Mouse (Mus musculus) skeletal muscle tissue, postnatal 0 days (tissue): ENCODE measurements around the gene Smurf1. TPM values are rescaled to one million over a fixed set of nuclear protein-coding genes. Genes with fewer than 3 reads are reported as not detected.

Source experiments
- microRNA-seq, 2 experiments: library from miRNA; unstranded; fragments of <30 nt; microRNA quantifications; one replicate each; pipeline ENCODE4; 2016
- polyA plus RNA-seq: library from polyadenylated mRNA; unstranded; fragments of >200 nt; fragmentation: Nextera tagmentation; extraction: Ambion mirVana; gene quantifications from 2 replicates; pipeline ENCODE4 v1.2.1, GENCODE M21; 2015

Smurf1 gene
- 6.9 and 7.4 TPM in 2 replicates for polyA plus RNA-seq

DNA sequence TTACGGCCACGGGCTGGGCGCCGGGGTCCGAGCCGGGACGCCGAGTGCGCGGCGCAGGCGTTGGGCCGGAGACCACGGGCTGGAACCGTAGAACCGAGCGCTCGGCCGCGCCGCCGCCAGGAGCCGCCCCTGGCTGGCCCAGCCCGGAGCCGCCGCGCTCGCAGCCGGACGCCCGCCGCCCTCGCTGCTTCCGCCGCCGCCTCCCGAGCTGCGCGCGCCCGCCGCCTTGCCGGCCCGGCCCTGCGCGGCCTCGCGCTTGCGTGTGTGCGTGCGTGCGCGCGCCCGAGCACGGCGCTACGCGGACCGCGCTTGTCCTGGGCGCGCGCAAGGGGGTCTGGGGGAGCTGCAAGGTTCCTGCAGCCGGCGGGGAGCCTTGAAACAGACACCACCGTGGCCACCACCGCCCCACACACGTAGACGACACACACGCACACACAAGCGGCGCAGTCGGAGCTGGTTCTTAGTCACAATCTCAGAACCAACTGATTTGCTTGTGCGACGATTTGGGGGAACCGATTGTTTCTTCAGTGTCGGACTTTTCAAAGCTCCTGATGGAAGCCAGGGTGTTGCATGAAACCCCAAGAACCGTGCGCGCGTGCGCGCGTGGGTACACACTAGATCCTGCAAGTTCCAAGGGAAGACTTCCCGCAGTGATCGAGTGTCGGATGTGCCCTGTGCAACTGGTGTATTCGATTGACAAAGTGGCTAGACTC, at the start of gene Smurf1:
TSS of gene Smurf1 (minus strand) at position 209 of the 713 bp plus-strand sequence.

Small RNAs within 50 kb of the gene (microRNA-seq; reads per million reads assigned to microRNA genes)
- 0.30 to 0.64 reads per million in 2 experiments for gene Mir7039

Other genes starting within 250 kb of the Smurf1 start
- gene Tmem130, start 204.0 kb downstream of the Smurf1 start, polyA plus RNA-seq = 0.08 and 0.18 TPM in 2 replicates
- 25.1 and 29.2 TPM in 2 replicates for gene Trrap, start 198.1 kb downstream of the Smurf1 start, polyA plus RNA-seq
- gene Gm4871, start 66.9 kb upstream of the Smurf1 start, polyA plus RNA-seq = not detected in 2 replicates
- not detected in 2 replicates for gene 1700018F24Rik, start 77.1 kb upstream of the Smurf1 start, polyA plus RNA-seq
- 64.8 and 78.1 TPM in 2 replicates for gene Arpc1a, start 118.0 kb upstream of the Smurf1 start, polyA plus RNA-seq
- not detected in 2 replicates for gene Kpna7, start 118.2 kb upstream of the Smurf1 start, polyA plus RNA-seq
- gene Arpc1b, start 148.4 kb upstream of the Smurf1 start, polyA plus RNA-seq = 178 and 280 TPM in 2 replicates
- gene Pdap1, start 174.4 kb upstream of the Smurf1 start, polyA plus RNA-seq = 51.6 and 70.3 TPM in 2 replicates
- gene Bud31, start 174.5 kb upstream of the Smurf1 start, polyA plus RNA-seq = 102 and 124 TPM in 2 replicates
- gene Ptcd1, start 201.3 kb upstream of the Smurf1 start, polyA plus RNA-seq = 10.5 and 10.8 TPM in 2 replicates
- 15.7 and 18.7 TPM in 2 replicates for gene Cpsf4, start 201.4 kb upstream of the Smurf1 start, polyA plus RNA-seq
- gene Atp5j2, start 226.2 kb upstream of the Smurf1 start, polyA plus RNA-seq = 894 and 985 TPM in 2 replicates
- gene Zkscan14, start 236.0 kb upstream of the Smurf1 start, polyA plus RNA-seq = 7.4 and 7.9 TPM in 2 replicates
- gene Zkscan5, start 238.7 kb upstream of the Smurf1 start, polyA plus RNA-seq = 7.2 and 7.7 TPM in 2 replicates